Mouse (Mus musculus) embryo, embryonic 11.5 days (tissue): Measurements from ENCODE around the gene Psmf1.

ENCODE experiments used
- DNase-seq: peaks from one replicate; pipeline ENCODE4 v3.0.0-alpha.2; 2012; ENCODE audit warnings: low read depth, low spot score

Psmf1 gene

DNA sequence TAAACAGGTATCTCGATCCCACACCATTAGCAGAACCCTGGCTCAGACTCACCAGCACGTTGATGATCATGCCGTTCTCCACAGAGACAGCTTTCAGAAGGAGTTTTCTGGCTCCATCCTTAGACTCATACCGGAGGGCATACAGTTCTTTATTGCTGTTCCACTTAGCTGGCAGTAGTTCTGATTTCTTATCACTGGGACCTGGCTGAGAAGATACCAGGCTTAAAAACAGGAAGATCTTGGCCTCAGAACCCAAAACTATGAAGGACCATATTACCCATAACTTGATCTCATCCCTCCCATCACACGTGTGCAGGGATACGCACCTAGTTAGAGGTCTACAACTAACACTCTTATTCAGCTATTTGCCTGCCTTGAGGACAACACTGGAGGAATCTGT is 8.6 kb downstream of the Psmf1 start:
- DNase-seq, result no peak

DNA sequence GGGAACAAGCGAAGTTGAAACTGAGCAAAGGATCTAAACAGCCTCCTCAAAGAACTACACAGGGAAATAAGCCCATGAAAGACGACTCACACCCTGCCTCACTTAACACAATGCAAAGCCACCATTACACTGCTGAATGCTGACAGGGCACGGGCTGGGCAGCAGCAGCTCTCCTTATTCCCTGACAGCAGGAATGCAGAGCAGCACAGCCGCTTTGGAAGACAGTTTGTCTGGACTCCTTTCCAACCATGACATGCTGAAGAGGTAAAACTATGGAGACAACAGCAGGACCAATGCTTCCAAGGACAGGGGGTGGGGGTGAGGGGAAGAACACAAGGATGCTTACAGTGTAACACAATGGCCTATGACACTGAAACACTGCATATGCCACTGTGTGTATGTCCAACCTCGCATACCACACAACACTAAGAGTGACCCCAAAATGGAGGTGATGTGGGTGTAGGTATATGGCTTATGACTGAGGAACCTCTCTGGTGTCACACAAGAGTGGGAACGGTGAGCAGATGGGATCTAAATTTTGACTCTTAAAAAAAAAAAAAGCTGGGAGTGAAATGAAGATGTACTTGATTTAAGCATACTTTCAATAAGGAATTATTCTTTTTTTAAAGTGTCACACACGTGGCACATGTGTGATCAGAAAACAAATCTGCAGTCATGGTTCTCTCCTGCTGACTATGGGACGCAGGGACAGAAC is 10.7 kb downstream of the Psmf1 start:
- DNase-seq, result no peak

DNA sequence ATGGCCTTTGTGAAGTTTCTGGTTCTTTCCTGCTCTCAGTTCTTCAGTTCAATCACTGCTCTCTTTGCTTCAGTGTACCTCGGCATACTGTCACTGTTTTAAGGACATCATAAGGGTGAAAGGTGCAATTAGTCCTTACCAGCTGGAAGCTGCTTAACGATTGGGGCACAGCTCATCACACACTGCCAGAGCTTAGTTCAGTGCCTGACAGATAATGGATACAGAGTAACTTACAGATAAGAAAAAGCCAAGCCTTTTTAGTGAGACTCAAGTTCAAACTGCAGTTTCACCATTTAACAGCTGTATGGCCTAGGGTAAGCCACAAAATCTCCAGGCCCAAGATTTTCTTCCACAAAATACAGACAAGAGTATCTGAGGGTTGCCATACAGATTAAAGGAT is 19.9 kb downstream of the Psmf1 start:
- no peak for DNase-seq

DNA sequence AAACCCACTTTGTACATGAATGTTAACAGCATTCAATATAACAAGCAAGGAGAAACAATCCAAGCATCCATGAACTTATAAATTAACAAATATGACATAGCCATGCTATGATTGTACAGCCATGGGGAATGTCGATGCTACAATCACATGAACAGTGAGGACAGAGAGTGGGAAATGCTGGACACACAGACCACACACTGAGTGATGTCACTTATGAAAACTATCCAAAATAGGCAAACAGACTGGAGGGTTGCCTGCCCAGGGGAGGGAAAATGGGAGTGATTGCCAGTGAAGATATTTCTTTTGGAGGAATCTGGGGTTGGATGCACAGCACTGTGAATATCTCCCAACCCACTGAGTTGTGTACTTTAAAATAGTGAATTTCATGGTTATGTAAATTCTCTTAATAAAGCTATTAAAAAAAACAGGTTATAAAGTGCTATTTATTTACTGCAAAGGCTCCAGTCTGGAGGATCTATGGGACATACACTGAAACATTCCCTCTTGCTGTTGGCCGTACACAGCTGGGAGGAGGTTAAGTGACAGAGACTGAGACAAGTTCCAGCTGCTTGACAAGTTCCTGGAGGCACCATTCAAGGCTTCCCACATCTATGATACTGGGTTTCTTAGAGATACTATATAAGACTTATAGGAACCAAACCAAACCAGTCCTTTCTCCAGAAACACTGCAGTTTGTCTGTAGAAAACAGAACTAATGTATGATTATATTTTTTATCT is 27.5 kb downstream of the Psmf1 start:
- no peak for DNase-seq

DNA sequence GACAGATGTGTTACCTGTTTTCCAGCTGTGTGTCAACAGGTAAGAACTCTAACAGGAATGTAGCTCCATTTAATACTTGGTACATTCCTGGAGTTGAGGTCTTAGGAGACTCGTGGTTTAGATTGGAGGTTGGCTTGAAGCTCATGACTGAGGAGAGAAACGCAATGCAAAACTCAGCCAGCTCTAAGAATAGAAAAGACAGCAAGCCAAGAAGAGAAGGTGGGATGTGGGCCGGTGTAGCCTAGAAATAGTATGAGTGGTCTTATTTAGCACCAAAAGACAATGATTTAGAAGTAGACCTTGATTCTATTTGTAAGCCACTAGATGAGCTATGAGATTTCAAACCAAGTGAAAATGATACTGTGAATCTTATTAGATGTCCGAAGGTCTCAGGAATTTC is 28.5 kb downstream of the Psmf1 start:
- no peak for DNase-seq

DNA sequence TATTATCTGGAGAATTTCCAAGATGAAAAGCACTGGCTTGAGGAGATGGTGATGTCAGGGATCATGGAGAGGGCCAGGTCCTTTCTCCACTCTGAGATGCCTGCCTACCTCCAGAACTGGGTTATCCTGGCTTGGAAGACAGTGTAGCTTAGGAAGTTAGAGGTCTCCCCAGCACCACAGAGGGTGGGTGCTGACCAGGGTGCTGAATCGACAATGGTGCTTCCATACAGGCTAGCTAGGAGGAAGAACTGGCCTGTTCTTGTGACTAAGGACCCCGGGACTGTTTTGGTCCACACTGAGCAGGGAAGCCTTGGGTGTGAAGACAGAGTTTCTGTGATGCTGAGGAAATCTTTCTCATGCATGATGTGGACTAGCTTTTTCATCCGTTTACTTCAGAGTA is 31.3 kb downstream of the Psmf1 start:
- DNase-seq, result peak; percentile 35

DNA sequence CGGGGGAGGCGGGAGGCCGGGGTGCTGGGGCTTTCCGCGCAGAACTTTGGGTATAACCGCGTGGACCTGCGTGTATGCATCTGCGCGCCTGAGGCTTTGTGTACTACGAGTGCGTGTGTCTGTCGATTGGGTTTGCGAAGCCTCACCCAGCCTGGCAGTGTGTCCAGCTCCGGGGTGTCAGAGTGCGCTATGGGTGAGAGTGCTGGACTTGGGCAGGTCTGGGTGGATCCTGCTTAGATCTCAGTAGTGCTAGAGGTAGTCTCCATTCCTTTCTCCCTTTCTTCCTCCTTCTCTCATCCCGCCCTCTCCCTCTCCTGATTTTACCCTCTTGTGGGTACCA is 41.2 kb downstream of the Psmf1 start:
- DNase-seq, result no peak

DNA sequence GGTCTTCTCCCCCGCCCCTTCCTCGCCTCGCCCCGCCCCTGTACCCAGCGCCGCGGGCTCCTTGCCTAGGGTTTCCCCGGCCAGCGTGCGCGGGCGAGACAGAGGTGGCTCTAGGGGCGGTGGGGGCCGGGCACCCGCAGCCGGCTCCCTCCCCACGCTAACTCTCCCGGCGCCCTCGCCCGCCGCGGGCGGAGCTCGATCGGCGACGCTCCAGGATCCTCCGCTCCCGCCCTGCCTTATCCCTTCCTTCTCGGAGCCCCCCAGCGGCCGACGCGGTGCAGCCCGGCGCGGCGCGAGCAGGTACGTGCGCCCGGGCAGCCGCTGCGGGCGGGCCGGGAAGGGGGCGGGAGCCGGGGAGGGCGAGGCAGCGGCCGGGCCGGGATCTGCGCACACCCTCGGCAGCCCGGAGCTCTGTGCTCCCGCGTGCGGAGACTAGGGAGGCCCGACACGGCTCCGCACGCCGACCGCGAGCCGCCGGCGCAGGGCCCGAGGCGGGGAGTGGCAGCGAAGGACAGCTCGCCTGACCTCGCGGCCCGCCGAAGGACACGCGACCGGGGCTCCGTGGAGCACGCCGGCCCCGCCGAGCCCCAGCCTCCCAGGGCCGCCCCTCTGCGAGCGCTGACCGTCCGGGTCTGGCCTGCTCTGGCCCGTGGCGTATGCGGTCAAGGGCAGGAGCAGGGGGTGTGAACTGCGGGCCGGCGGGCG is 41.7 kb downstream of the Psmf1 start:
- peak; percentile 46 for DNase-seq

DNA sequence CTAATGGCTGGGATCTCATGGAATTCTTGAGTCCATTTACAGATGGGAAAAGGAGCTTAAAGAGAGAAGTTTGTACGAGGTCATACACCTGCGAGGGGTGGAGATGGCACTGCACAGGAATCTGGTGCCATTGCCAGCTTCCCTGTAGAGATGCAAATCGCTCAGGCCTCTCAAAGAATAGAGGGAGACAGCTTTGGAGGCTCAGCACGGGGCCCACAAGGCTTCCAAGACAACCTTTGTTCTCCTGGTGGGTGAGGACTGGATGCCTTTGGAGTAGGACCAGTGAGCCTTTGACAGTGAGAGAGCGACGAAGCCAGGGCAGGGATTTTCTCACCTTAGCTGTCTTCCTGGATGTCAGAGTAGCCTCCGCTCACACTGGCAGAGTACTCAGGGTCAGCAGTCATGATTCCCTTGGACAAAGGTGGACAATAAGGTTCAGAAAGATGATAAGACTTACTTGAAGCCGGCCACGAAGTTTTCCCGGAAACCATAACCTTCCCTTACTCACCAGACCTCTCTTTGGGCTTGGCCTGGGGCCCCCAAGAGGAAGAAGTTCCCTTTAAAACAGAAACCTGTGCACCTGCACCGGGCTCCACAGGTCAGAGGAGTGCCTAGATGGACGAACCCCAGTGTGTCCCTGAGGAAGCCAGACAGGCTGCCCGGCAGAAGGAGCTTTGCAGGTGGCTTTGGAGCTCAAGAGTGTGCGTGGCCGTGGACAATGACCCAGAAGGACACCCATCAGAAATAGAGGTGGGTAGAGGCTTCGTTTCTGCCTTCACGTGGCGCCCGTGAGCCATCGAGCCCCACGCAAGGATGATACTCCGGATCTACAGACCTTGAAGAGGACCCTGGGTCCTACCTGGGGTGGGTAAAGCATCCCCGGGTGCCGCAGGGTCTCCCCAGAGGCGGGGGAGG is 42.5 kb downstream of the Psmf1 start, which contains the start of gene Tmem74b:
Gene Tmem74b, plus strand, starts transcription at position 778 of the 915 bp plus-strand sequence.
- DNase-seq, result no peak

DNA sequence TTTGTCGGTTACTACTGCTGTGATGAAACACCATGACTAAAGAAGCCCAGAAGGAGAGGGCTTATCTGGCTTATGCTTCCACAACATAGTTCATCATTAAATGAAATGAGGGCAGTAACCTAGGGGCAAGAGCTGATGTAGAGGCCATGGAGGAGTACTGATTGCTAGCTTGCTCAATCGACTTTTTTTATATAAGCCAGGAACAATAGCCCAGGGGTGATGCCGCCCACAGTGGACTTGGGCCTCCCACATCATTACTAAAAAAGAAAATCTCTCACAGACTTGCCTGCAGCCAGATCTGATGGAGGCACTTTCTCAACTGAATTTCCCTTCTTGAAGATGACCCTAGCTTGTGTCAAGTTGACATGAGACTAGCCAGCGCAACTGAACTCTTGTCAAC is 61.0 kb downstream of the Psmf1 start:
- DNase-seq, result no peak

DNA sequence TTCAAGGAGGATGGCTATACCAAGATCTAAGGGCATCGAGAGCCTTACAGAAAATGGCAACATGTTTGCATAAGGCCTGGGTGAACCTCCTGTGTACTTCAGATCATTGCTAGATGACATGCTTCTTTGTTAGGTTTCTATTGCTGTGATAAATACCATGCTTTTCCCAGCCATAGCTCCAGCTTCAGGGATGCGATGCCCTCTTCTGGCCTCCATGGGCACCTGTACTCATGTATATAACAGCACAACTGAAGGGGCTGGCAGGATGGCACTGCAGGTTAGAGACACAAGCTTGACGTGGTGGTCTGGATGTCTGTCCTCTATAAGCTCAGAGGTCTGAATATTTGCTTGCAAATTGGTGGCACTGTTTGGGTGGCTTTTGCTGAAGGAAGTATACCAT is 61.6 kb downstream of the Psmf1 start:
- no peak for DNase-seq

DNA sequence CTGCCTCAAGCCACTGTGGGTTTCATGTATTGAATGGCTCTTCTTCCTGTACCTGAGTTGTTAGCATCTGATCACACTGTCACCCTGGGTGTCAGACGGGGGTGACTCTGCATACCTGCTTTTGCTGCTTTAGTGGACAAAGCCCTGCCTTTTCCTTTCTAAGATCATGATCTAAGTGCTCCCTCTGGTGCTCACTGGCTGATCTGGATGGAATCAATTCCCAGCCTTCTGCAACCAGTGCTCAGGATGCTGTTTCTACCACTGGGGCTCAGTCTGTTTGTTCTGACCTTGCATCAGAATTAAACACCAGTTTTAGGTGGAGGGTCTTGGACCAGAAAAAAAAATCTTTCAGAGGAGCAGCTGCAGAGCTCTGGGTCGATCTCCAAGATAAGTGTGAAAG is 67.8 kb downstream of the Psmf1 start:
- DNase-seq, result no peak

DNA sequence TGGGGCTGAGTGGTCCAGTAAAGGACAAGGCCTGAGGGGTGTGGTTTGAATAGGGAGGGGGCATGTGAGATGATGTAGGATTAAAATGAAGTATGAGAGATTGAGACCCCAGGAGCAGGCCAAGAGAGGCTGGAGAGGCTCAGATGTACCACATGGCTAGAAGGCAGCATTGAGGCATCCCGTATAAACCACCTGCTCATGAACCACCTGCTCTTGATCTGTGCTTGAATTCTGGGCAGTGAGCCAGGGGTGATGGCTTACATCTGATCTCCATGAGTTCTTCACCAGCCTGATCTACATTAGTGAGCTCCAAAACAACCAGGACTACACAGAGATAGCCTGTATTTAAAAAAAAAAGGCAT is 73.0 kb downstream of the Psmf1 start:
- DNase-seq, result no peak

DNA sequence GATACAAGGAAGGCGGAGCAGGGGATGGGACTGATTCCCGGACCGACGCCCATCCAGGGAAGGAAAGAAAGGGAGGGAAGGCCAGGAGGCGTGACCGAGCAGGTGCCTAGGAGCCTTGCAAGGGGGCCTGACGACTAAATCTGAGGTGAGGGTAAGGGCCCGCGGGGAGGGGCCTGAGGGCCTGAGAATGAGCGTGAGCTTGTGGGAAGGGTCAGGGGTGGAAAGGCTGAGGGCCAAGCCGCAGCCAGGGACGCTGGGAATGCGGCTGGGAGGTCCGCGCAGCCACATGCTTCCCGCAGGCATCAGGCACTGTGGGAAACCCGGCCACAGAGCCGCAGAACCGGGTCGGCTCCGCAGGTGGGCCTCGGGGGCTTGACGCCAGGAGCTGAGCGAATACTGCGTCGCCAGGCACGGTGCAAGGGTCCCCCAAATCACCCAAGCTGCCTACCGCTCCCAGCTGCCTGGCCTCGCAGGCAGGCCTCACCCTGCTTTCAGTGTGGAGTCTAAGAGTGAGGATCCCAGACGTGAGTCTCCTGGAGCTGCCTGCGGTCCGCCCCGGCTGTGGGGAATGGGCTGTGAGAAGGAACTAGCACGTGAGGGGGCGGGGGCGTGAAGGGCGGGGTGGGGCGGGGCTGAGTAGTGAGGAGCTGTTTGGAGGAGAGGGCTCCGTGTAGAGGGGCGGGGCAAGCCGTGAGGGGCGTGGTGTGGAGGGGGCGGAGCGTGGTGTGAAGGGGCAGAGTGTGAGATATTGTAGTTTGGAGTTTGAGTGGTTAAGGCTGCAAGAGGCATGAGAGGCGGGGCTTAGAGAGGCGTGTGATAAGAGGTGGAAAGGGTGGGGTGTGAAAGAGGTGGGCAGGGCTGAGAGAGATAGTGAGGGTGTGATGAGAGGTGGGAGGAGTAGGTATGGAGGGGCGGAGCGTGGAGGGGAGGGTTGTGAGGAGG is 73.7 kb downstream of the Psmf1 start:
- no peak for DNase-seq

DNA sequence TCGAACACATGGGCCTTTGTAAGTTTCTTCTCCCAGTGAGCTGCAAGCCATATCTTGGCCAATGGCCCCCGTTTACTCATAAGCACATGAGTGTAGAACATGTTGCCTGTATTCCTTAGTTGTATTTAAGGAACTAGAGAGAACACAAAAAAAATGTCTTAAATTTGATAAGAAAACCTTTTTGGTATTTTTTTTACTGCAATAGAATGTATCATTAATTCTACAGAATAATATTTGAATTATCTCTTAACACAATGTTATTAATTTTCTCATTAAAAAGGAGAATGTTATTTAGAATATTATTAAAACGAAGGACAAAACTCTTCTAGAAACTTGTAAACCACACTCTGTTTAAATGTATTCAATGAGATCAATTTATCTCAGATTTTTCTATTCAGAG is 75.6 kb downstream of the Psmf1 start, which contains the start of gene Rad21l:
Gene Rad21l, minus strand, starts transcription at position 101 of the 400 bp plus-strand sequence.
- no peak for DNase-seq
